Mouse (Mus musculus) lung, embryonic 16.5 days (tissue): ENCODE data around the gene Gsk3a. TPM values are rescaled to one million over a fixed set of nuclear protein-coding genes. Genes with fewer than 3 reads are reported as not detected.

Experiments
- ATAC-seq: fragments of 200-750 bp; cut with Nextera tagmentation; 2 replicates; pipeline ENCODE4 v1.8.0; 2017; ENCODE audit warnings: low read depth, mild to moderate bottlenecking, moderate library complexity
- H3K27ac ChIP-seq: fragments of 300-500 bp; sonication (generic); 2 replicates; pipeline ENCODE4 v1.5.1; 2014; ENCODE audit warnings: mild to moderate bottlenecking, control low read depth, low read length
- H3K27me3 ChIP-seq: fragments of 300-500 bp; sonication (generic); 2 replicates; pipeline ENCODE4 v1.6.1; 2014; ENCODE audit warnings: low read depth, low read length, mixed read lengths; ENCODE audit not compliant: control insufficient read depth, insufficient read depth
- H3K36me3 ChIP-seq: fragments of 300-500 bp; sonication (generic); 2 replicates; pipeline ENCODE4 v1.6.1; 2014; ENCODE audit warnings: low read length; ENCODE audit not compliant: control insufficient read depth, insufficient read depth
- H3K4me1 ChIP-seq: fragments of 300-500 bp; sonication (generic); replicated peaks from 2 replicates; pipeline ENCODE4 v1.6.1; 2014; ENCODE audit warnings: low read length, mixed read lengths; ENCODE audit not compliant: control insufficient read depth, insufficient read depth
- H3K4me2 ChIP-seq: fragments of 300-500 bp; sonication (generic); 2 replicates; pipeline ENCODE4 v1.6.1; 2014; ENCODE audit warnings: low read depth, low read length, control low read depth
- H3K4me3 ChIP-seq: fragments of 300-500 bp; sonication (generic); 2 replicates; pipeline ENCODE4 v1.5.1; 2014; ENCODE audit warnings: mild to moderate bottlenecking, low read length, control low read depth
- H3K9ac ChIP-seq: fragments of 300-500 bp; sonication (generic); 2 replicates; pipeline ENCODE4 v1.6.1; 2014; ENCODE audit warnings: low read length, control low read depth
- H3K9me3 ChIP-seq: fragments of 300-500 bp; sonication (generic); 2 replicates; pipeline ENCODE4 v1.6.1; 2016; ENCODE audit warnings: low read length; ENCODE audit not compliant: control insufficient read depth
- WGBS: fragments of 180-500 bp; shearing (Covaris S2); extraction: QIAGEN DNeasy Blood & Tissue Kit; methylation state at CpG from one replicate; pipeline ENCODE4 v1.1.7; 2014; 5-methylcytosine and 5-hydroxymethylcytosine counted together
- polyA plus RNA-seq: library from polyadenylated mRNA; unstranded; fragments of >200 nt; fragmentation: Nextera tagmentation; extraction: Ambion mirVana; gene quantifications from 2 replicates; pipeline ENCODE4 v1.2.1, GENCODE M21; 2015

Gene Gsk3a
- polyA plus RNA-seq, 1 experiment from 2014 or later, result 8.2 TPM

DNA sequence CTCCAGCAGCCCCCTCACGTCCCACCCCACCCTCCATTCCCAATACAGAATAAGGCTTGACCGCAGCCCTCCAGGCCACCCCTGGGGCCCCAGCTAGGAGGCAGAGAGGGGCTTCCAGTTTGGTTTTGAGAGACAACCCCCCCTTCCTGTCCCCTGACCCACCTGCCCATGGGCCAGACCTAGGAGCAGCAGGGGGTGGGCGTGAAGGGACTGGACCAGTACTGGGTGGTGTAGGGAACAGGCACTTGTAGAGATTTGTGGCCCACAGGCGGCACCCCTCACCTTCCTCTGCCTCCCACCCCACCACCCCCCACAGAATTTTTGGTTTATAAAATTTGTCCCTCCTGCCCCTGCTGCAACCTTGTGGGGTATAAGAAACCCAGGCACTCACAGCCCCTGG lies 5.7 kb upstream of the Gsk3a start:
- Histone ChIP-seq H3K9me3 (no peaks in the 10 kb centered on the region), H3K27me3 (no peaks in the 10 kb centered on the region), H3K9ac (no peak overlapping the region), H3K4me3 (no peak overlapping the region), H3K4me1 (peaks cover 36% of the 10 kb centered on the region), H3K4me2 (no peak overlapping the region), H3K36me3 (peaks cover 18% of the 10 kb centered on the region), H3K27ac (no peak overlapping the region)
- WGBS, result 91% methylated on average over 4 of the region's 4 CpGs
- ATAC-seq, result no peak

GRCm38 (mm10) chr7:25241062-25241461 lies 3.4 kb upstream of the Gsk3a start:
- no peak overlapping the region for H3K4me3 ChIP-seq
- H3K4me2 ChIP-seq, result no peak overlapping the region
- H3K9ac ChIP-seq, result no peak overlapping the region
- 31% methylated on average over 2 of the region's 2 CpGs for WGBS
- no peaks in the 10 kb centered on the region for H3K9me3 ChIP-seq
- H3K27me3 ChIP-seq, result no peaks in the 10 kb centered on the region
- no peak for ATAC-seq
- H3K36me3 ChIP-seq, result peaks cover 18% of the 10 kb centered on the region
- H3K4me1 ChIP-seq, result peaks cover 21% of the 10 kb centered on the region
- no peak overlapping the region for H3K27ac ChIP-seq

- H3K4me3 ChIP-seq, result no peak overlapping the region
- H3K27ac ChIP-seq, result no peak overlapping the region
- peaks cover 15% of the 10 kb centered on the region for H3K36me3 ChIP-seq
- H3K27me3 ChIP-seq, result no peaks in the 10 kb centered on the region
- no peak overlapping the region for H3K4me2 ChIP-seq
- no peak overlapping the region for H3K9ac ChIP-seq
- no peak for ATAC-seq
- H3K9me3 ChIP-seq, result no peaks in the 10 kb centered on the region
- WGBS, result 58% methylated on average over 7 of the region's 7 CpGs
- peaks cover 21% of the 10 kb centered on the region for H3K4me1 ChIP-seq
Measured at GRCm38 (mm10) chr7:25240631-25241030, 3.0 kb upstream of the Gsk3a start.

DNA sequence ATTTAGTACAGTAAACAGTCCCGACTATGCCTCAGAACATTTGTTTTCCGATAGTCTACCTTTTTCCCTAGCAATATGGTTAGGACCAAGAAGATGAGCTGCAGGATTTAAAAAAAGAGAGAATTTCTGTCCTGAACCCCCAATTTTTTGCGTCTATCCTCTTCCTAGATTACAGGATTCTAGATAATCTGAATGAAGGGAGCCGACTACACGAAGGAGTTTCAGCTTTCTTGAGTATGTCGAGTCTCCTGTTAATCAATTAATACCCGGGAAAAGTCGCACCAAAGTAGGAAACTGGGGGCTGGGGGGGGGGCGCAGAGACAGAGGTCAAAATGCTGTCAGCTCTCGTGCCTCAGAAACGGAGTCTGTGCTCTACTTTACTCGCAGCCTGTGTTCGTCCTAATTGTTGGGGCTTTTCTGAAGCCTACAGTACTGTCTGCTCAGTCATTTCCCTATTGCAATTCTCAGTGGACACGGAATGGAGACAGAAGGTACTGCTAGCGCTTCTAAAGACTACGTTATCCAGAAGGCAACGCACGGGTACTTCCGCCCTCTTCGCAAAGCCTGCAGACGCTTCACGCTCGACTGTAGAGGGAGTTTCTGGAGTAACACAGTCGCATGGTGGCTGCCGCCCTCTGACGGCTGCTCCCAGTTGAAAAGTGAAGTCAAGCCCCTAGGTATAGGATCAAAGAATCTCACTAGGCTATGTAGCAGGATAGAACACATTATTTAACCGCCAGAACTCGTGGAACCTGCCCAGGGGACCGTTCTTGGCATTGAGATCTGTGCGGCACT lies 1.4 kb upstream of the Gsk3a start:
- Histone ChIP-seq H3K9me3 (no peaks in the 10 kb centered on the region), H3K27me3 (no peaks in the 10 kb centered on the region), H3K9ac (peak overlapping the region; percentile 55), H3K36me3 (peaks cover 9% of the 10 kb centered on the region), H3K4me2 (peak overlapping the region; percentile 86), H3K27ac (peak overlapping the region; percentile 87), H3K4me1 (peaks cover 19% of the 10 kb centered on the region), H3K4me3 (peak overlapping the region; percentile 90)
- 3% methylated on average over 30 of the region's 30 CpGs for WGBS
- ATAC-seq, result peak; percentile 65

DNA sequence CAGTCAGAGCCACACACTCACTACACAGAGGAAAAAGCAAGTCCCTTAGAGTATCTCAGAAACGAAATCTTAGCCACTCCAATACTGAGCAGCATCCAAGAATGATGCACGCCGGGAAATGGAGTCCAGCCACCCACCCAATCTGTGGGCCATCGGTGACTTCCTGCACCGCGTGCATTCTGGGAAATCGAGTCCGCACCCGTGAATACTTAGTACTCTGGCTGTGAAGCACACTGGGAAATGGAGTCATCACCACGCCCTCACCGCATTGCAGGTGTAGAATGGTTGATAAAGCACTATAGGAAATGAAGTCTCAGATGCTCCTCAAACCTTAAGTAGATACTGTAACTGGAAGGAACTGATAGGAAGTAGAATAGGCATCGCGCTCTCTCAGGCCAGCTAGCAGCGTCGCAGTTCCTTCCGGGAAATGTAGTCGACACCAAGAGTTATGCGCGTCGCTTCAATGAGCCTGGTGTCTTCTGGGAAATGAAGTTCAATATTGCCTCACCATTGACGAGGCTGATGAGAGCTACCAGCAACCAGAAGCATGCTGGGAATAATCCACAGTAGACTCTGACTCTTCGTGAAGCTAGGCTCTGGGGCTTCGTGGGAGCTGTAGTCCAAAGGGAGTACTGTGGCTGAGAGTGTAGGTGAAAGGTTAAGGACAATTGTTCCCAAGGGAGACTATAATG lies 510 bp upstream of the Gsk3a start:
- H3K4me1 ChIP-seq, result peaks cover 19% of the 10 kb centered on the region
- peak overlapping the region; percentile 88 for H3K27ac ChIP-seq
- H3K9ac ChIP-seq, result peak overlapping the region; percentile 99
- ATAC-seq, result peak; percentile 90
- no peaks in the 10 kb centered on the region for H3K27me3 ChIP-seq
- H3K4me2 ChIP-seq, result peak overlapping the region; percentile 86
- WGBS, result 0% methylated on average over 23 of the region's 23 CpGs
- peak overlapping the region; percentile 90 for H3K4me3 ChIP-seq
- H3K9me3 ChIP-seq, result no peaks in the 10 kb centered on the region
- H3K36me3 ChIP-seq, result peaks cover 17% of the 10 kb centered on the region

DNA sequence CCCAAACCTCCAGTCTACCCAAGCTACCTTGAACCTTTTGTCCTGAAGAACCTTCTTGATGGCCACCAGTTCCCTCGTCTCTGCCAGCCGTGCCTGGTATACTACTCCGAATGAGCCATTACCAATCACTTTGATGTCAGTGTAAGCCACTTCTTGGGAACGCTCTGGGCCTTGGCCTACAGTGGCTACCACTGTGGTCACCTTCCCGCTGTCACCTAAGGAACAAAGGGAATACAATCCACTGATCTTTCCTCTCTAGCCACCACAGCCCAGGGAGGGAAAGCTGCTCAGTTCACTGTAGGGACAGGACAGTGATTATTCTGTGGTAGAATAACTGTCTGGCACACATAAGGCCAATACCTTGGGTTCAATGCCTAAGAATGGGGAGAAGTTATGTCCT lies 2.1 kb downstream of the Gsk3a start:
- ATAC-seq, result no peak
- peak overlapping the region; percentile 99; the same call in 1 of the 2 replicates for H3K9ac ChIP-seq
- no peak overlapping the region for H3K4me3 ChIP-seq
- 89% methylated on average over 5 of the region's 5 CpGs for WGBS
- H3K4me1 ChIP-seq, result peaks cover 19% of the 10 kb centered on the region
- no peak overlapping the region for H3K4me2 ChIP-seq
- no peaks in the 10 kb centered on the region for H3K9me3 ChIP-seq
- H3K36me3 ChIP-seq, result peaks cover 33% of the 10 kb centered on the region
- no peak overlapping the region for H3K27ac ChIP-seq
- H3K27me3 ChIP-seq, result no peaks in the 10 kb centered on the region

GRCm38 (mm10) chr7:25233061-25233460 lies 4.6 kb downstream of the Gsk3a start:
- Histone ChIP-seq H3K36me3 (peaks cover 51% of the 10 kb centered on the region), H3K9ac (no peak overlapping the region), H3K27ac (no peak overlapping the region), H3K4me2 (no peak overlapping the region), H3K27me3 (no peaks in the 10 kb centered on the region), H3K9me3 (no peaks in the 10 kb centered on the region), H3K4me3 (no peak overlapping the region), H3K4me1 (peaks cover 14% of the 10 kb centered on the region)
- WGBS, result 77% methylated on average over 2 of the region's 2 CpGs
- no peak for ATAC-seq

DNA sequence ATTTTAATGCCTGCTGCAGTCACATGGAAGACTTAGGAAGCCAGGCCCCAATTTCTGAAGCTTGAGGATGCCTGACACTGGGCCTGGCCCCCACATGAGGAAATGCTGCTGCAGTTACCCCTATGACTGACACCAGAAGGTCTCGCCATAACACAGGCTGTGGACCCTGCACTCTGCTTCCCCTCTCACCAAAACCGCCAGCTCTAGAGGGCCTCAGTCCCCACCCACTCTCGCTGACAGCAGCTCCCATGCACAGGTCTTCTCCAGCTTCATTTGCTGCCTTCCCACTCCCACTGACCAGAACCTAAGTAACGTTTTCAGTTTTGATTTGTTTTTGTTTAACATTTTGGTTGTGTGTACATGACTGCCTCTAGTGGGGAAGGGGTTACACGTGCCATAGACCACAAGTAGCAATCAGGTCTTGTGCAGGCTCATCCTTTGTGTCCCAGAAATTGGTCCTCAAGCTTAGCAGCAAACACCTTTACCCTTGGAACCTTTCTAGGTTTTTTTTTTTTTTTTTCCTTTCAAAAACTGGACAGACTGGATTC lies 5.5 kb downstream of the Gsk3a start:
- no peak for ATAC-seq
- H3K27ac ChIP-seq, result no peak overlapping the region

DNA sequence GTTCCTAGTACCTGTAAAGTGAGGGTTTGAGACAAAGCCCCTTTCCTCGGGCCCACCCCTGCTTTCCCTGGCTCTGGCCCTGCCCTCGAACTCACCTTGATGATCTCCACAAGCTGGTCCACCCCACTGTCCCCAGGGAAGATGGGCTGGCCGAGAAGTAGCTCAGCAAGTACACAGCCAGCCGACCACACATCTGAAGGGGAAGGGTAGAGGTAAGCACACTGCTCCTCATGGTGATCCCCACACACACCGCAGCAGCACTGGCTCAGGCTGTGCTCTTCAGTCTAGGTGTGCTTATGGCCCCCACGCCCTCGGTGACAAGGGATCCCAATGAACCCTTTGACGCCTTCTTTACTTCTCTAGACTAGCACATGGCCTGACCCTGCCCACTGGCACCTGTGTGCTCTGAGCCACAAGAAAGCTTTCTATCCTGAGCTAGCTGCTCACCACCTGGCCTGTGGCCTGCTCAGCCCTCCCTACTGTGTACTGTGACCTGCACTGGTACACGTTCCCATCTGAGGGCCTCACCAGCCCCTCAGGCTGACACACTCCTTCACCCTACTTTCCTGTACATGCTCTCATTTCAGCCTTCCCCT lies 6.9 kb downstream of the Gsk3a start:
- WGBS, result 84% methylated on average over 9 of the region's 9 CpGs
- Histone ChIP-seq H3K4me2 (no peak overlapping the region), H3K27ac (no peak overlapping the region), H3K27me3 (no peaks in the 10 kb centered on the region), H3K9ac (no peak overlapping the region), H3K36me3 (peaks cover 70% of the 10 kb centered on the region), H3K9me3 (no peaks in the 10 kb centered on the region), H3K4me1 (peaks cover 3% of the 10 kb centered on the region), H3K4me3 (no peak overlapping the region)
- no peak for ATAC-seq

More for the DNA sequence above, 5.5 kb downstream of the Gsk3a start:
- Histone ChIP-seq H3K4me3 (no peak overlapping the region), H3K27me3 (no peaks in the 10 kb centered on the region), H3K4me2 (no peak overlapping the region), H3K36me3 (peaks cover 57% of the 10 kb centered on the region), H3K9me3 (no peaks in the 10 kb centered on the region), H3K9ac (no peak overlapping the region), H3K4me1 (peaks cover 14% of the 10 kb centered on the region)
- 53% methylated on average over 5 of the region's 5 CpGs for WGBS
